Mouse (Mus musculus): ENCODE measurements around the gene Adgrg4. TPM values are rescaled to one million over a fixed set of nuclear protein-coding genes. Genes with fewer than 3 reads are reported as not detected.

Gene Adgrg4
- polyA plus RNA-seq (2011; ENCODE audit: insufficient read depth, insufficient read length, low replicate concordance, missing spikeins), result not detected in 2 replicates

GRCm38 (mm10) chrX:56869863-56870262, at the start of gene Adgrg4:
Gene Adgrg4, plus strand, starts transcription at chrX:56870163.
- no peak for TF ChIP-seq CTCF (IDR thresholded peaks at IDR 0.05; ENCODE audit: control insufficient read depth, insufficient read depth, low read length)
- TF ChIP-seq POLR2A (IDR thresholded peaks at IDR 0.05; ENCODE audit: borderline replicate concordance, control insufficient read depth, low read depth, low read length), result no peak
- Histone ChIP-seq H3K4me1 (ENCODE audit: control insufficient read depth, insufficient read depth, low read length) (no peaks in the 10 kb centered on the region), H3K4me3 (replicated peaks; ENCODE audit: control insufficient read depth, low read depth, low read length) (no peak within 1 kb of the TSS), H3K27ac (ENCODE audit: control insufficient read depth, insufficient read depth, low read depth, low read length, poor library complexity) (no peak within 1 kb of the TSS)
- WGBS, result 89% methylated on average over 2 of the region's 2 CpGs

- TF ChIP-seq CTCF (IDR thresholded peaks at IDR 0.05; ENCODE audit: control insufficient read depth, insufficient read depth, low read length) (no peak), POLR2A (IDR thresholded peaks at IDR 0.05; ENCODE audit: borderline replicate concordance, control insufficient read depth, low read depth, low read length) (no peak)
- Histone ChIP-seq H3K4me3 (replicated peaks; ENCODE audit: control insufficient read depth, low read depth, low read length) (peak within 1 kb of the TSS; percentile 65), H3K4me1 (ENCODE audit: control insufficient read depth, insufficient read depth, low read length) (no peaks in the 10 kb centered on the region; the same call in 1 of the 2 replicates), H3K27ac (ENCODE audit: control insufficient read depth, insufficient read depth, low read depth, low read length, poor library complexity) (no peak within 1 kb of the TSS)
- WGBS, result 14% methylated on average over 33 of the region's 35 CpGs
Measured at GRCm38 (mm10) chrX:56821765-56822603, 48.0 kb upstream of the Adgrg4 start, which contains the start of gene Map7d3. Gene Map7d3, minus strand, starts transcription at chrX:56822326.

GRCm38 (mm10) chrX:56827492-56827891, 42.5 kb upstream of the Adgrg4 start:
- 27% methylated on average over 6 of the region's 6 CpGs for WGBS
- TF ChIP-seq POLR2A (IDR thresholded peaks at IDR 0.05; ENCODE audit: borderline replicate concordance, control insufficient read depth, low read depth, low read length) (no peak), CTCF (IDR thresholded peaks at IDR 0.05; ENCODE audit: control insufficient read depth, insufficient read depth, low read length) (no peak)
- Histone ChIP-seq H3K27ac (ENCODE audit: control insufficient read depth, insufficient read depth, low read depth, low read length, poor library complexity) (no peak overlapping the region), H3K4me1 (ENCODE audit: control insufficient read depth, insufficient read depth, low read length) (no peaks in the 10 kb centered on the region), H3K4me3 (replicated peaks; ENCODE audit: control insufficient read depth, low read depth, low read length) (no peak overlapping the region)

DNA sequence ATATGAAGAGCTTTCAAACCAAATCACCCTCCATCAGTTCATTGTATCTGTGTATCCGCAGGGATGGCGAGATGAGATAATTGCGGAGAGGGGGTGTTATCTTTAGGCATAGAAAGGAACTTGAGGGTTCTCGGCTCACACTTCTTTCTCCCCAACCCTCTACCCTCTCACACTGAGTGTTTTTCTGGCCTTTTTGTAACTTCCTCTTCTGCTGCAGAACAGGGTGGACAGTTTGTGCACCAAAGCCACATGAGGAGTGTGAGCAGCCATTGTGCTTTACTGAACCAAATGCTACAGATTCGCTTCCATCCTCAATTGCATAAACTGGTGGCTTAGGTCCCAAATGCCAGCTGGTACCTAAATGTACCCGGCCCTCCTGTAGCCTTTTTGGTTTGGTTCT, 34.1 kb upstream of the Adgrg4 start:
- WGBS, result 33% methylated on average over 6 of the region's 6 CpGs
- H3K4me1 ChIP-seq (ENCODE audit: control insufficient read depth, insufficient read depth, low read length), result no peaks in the 10 kb centered on the region
- no peak overlapping the region for H3K27ac ChIP-seq (ENCODE audit: control insufficient read depth, insufficient read depth, low read depth, low read length, poor library complexity)
- no peak overlapping the region for H3K4me3 ChIP-seq (replicated peaks; ENCODE audit: control insufficient read depth, low read depth, low read length)
- TF ChIP-seq CTCF (IDR thresholded peaks at IDR 0.05; ENCODE audit: control insufficient read depth, insufficient read depth, low read length) (no peak), POLR2A (IDR thresholded peaks at IDR 0.05; ENCODE audit: borderline replicate concordance, control insufficient read depth, low read depth, low read length) (no peak)

DNA sequence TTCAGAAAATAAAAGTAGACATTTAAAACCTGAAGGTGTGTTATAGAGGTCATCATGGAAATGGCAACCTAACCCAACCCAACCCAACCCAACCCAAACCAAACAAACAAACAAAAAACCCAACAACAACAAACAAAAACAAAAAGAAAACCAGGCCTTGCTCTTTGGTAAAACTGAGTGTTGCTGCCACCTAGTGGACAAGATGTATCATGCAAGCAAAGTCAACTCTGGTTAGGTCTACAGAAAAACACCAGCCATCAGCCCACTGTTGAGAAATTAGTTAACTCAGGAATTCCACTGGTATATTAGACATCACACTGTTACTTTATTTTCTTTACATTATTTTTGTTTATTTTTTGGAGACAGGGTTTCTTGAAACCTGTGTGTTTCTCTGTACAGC, 30.6 kb upstream of the Adgrg4 start:
- TF ChIP-seq CTCF (IDR thresholded peaks at IDR 0.05; ENCODE audit: control insufficient read depth, insufficient read depth, low read length), result no peak
- TF ChIP-seq POLR2A (IDR thresholded peaks at IDR 0.05; ENCODE audit: borderline replicate concordance, control insufficient read depth, low read depth, low read length), result no peak
- no peak overlapping the region for H3K27ac ChIP-seq (ENCODE audit: control insufficient read depth, insufficient read depth, low read depth, low read length, poor library complexity)
- no peaks in the 10 kb centered on the region for H3K4me1 ChIP-seq (ENCODE audit: control insufficient read depth, insufficient read depth, low read length)
- no peak overlapping the region for H3K4me3 ChIP-seq (replicated peaks; ENCODE audit: control insufficient read depth, low read depth, low read length)

DNA sequence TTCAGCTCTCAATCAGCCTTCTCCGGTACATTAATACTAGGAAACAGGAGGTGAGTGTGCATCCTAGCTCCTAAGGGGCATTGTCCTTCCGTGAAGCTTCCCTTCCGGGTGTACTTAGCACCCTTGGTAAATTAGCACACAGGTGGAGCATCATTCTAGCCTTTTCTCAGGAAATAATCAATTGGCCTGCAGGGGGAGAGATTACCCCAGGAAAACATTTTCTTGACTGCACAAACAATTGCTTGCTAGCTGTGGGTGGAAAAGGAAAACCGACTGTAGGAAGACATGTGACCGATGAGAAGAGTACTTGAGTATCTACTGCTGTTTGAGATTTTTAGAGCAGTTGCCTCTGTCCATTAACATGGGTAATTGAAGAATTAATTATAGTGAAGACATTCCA, 28.7 kb upstream of the Adgrg4 start:
- Histone ChIP-seq H3K4me3 (replicated peaks; ENCODE audit: control insufficient read depth, low read depth, low read length) (no peak overlapping the region), H3K4me1 (ENCODE audit: control insufficient read depth, insufficient read depth, low read length) (no peaks in the 10 kb centered on the region), H3K27ac (ENCODE audit: control insufficient read depth, insufficient read depth, low read depth, low read length, poor library complexity) (no peak overlapping the region)
- no peak for TF ChIP-seq CTCF (IDR thresholded peaks at IDR 0.05; ENCODE audit: control insufficient read depth, insufficient read depth, low read length)
- no peak for TF ChIP-seq POLR2A (IDR thresholded peaks at IDR 0.05; ENCODE audit: borderline replicate concordance, control insufficient read depth, low read depth, low read length)
- WGBS, result 57% methylated on average over 5 of the region's 5 CpGs

GRCm38 (mm10) chrX:57012891-57013290, 142.9 kb downstream of the Adgrg4 start:
- TF ChIP-seq CTCF (IDR thresholded peaks at IDR 0.05; ENCODE audit: control insufficient read depth, insufficient read depth, low read length) (no peak), POLR2A (IDR thresholded peaks at IDR 0.05; ENCODE audit: borderline replicate concordance, control insufficient read depth, low read depth, low read length) (no peak)
- Histone ChIP-seq H3K4me1 (ENCODE audit: control insufficient read depth, insufficient read depth, low read length) (no peaks in the 10 kb centered on the region), H3K27ac (ENCODE audit: control insufficient read depth, insufficient read depth, low read depth, low read length, poor library complexity) (no peak overlapping the region), H3K4me3 (replicated peaks; ENCODE audit: control insufficient read depth, low read depth, low read length) (no peak overlapping the region)
- 70% methylated on average over 2 of the region's 2 CpGs for WGBS

DNA sequence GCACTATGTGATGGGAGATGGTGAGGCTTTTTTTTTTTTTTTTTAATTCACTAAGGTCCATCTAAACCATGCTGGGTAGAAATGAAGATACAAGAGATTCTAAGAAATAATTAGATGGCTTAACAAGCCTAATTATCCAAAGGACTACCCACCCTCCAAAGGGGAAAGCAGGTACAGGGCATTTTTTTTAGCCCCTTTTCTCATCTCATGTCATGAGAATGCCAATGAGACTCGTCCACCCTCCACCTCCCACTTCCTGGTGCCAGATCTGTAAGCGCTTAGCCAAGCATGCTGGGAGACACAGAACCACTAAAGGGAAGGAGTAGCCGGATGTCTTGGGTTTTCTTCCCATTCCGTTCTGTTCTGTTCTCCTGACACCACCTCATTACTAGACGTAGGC, 172.8 kb downstream of the Adgrg4 start, which contains the start of gene Brs3:
Gene Brs3 (plus strand): TSS at position 301 of the 400 bp plus-strand sequence.
- TF ChIP-seq CTCF (IDR thresholded peaks at IDR 0.05; ENCODE audit: control insufficient read depth, insufficient read depth, low read length) (no peak), POLR2A (IDR thresholded peaks at IDR 0.05; ENCODE audit: borderline replicate concordance, control insufficient read depth, low read depth, low read length) (no peak)
- Histone ChIP-seq H3K4me3 (replicated peaks; ENCODE audit: control insufficient read depth, low read depth, low read length) (no peak within 1 kb of the TSS), H3K4me1 (ENCODE audit: control insufficient read depth, insufficient read depth, low read length) (no peaks in the 10 kb centered on the region), H3K27ac (ENCODE audit: control insufficient read depth, insufficient read depth, low read depth, low read length, poor library complexity) (no peak within 1 kb of the TSS)
- 73% methylated on average over 5 of the region's 5 CpGs for WGBS
